In genomic region chr7:121188976-121189375, GRCm38 (mm10) we compare ENCODE assay signal across 34 mouse cellular contexts.
"Had no signal": no experiment of that assay in that cellular context is flagged by ENCODE, and none has a peak within 500 bp of the region (broad histone marks: within the 10 kb centered on the region; RNA-seq: fewer than 3 reads in every experiment).

No protein-coding gene starts in this region.

- H3K4me1 ChIP-seq: heart, embryonic 12.5 days; heart, embryonic 13.5 days; heart, embryonic 15.5 days; hindbrain, embryonic 10.5 days; hindbrain, embryonic 12.5 days; hindbrain, embryonic 13.5 days; hindbrain, embryonic 15.5 days; intestine, embryonic 15.5 days; kidney, embryonic 15.5 days had no signal

- DNase-seq: heart, postnatal 10 days; heart, postnatal 14 days; heart, postnatal 36 days; heart, postnatal 4 days; kidney, adult 11 months; kidney, adult 18-20 months; kidney, adult 2 months; kidney, adult 8-10 months; kidney, adult 9 months; kidney, postnatal 10 days; kidney, postnatal 14 days; kidney, postnatal 25 days; kidney, postnatal 36 days; kidney, postnatal 4 days; layer of hippocampus, adult 9-11 months; layer of hippocampus, postnatal 36 days had no signal

- H3K36me3 ChIP-seq: heart, embryonic 12.5 days; heart, embryonic 13.5 days; heart, embryonic 15.5 days; hindbrain, embryonic 10.5 days; hindbrain, embryonic 12.5 days; hindbrain, embryonic 13.5 days; hindbrain, embryonic 15.5 days; intestine, embryonic 15.5 days; kidney, embryonic 15.5 days had no signal

- ATAC-seq: hindbrain, embryonic 16.5 days; hindbrain, postnatal 0 days; inflammation-experienced regulatory T-cells, adult 6 months; intestine, embryonic 15.5 days; intestine, embryonic 16.5 days; intestine, postnatal 0 days had no signal

- H3K9me3 ChIP-seq: heart, embryonic 12.5 days; heart, embryonic 13.5 days; heart, embryonic 15.5 days; hindbrain, embryonic 10.5 days; hindbrain, embryonic 12.5 days; hindbrain, embryonic 13.5 days; hindbrain, embryonic 15.5 days; intestine, embryonic 15.5 days; kidney, embryonic 15.5 days had no signal

- H3K27ac ChIP-seq: heart, embryonic 13.5 days; heart, embryonic 15.5 days; hindbrain, embryonic 10.5 days; hindbrain, embryonic 12.5 days; hindbrain, embryonic 13.5 days; hindbrain, embryonic 14.5 days; hindbrain, embryonic 15.5 days; hindbrain, postnatal 0 days; intestine, embryonic 15.5 days; kidney, embryonic 15.5 days; kidney, postnatal 0 days; layer of hippocampus, adult 2 months had no signal

- H3K4me3 ChIP-seq: heart, embryonic 12.5 days; heart, embryonic 13.5 days; heart, embryonic 15.5 days; hindbrain, embryonic 10.5 days; hindbrain, embryonic 12.5 days; hindbrain, embryonic 13.5 days; hindbrain, embryonic 15.5 days; intestine, embryonic 15.5 days; kidney, embryonic 15.5 days; layer of hippocampus, adult 2 months; left cerebral cortex, adult 2 months had no signal

- H3K27me3 ChIP-seq: heart, embryonic 12.5 days; heart, embryonic 13.5 days; heart, embryonic 15.5 days; hindbrain, embryonic 12.5 days; hindbrain, embryonic 13.5 days; hindbrain, embryonic 15.5 days; intestine, embryonic 15.5 days; kidney, embryonic 15.5 days had no signal
